Mouse (Mus musculus): ENCODE measurements around the gene N4bp2. TPM values are rescaled to one million over a fixed set of nuclear protein-coding genes. Genes with fewer than 3 reads are reported as not detected.

N4bp2 gene
- total and polyA plus RNA-seq, 3 experiments = 11.4 to 50.6 (median 12.9) TPM

DNA sequence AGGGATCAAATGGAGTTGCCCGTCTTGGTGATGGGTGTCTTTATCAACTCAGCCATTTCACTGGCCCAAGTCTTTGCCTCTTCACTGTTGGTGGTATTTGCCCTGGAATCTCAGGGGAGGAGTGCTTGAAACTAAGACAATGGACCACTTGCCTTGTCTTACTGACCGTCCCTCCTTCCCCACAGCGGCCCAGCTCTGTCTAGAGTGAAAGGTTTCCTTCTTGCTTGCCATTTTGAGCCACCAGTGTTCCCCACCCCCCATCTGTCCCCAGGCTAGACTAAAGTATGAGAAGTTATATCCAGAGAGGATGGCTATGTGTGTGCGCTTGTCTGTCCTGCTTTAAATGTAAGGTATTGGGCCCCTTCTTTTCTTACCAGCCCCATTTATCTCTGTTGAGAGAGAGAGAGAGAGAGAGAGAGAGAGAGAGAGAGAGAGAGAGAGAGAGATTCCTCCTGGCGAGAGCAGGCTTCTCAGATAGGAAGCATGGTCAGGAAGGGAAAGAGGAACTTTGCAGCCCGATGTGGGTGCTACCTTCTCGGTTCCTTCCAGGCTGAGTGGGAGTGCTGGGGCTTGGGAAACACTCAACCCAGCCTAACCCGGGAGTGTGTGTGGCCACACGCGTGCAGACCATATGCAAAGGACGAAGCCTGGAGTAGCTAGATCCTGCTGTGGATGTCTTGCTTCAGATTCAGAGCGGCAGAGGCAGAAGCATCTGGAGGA lies 97.1 kb downstream of the N4bp2 start (continued):
- no peak for TF ChIP-seq BHLHE40 (IDR thresholded peaks at IDR 0.05; ENCODE audit: borderline replicate concordance, low read depth, low read length)
- no peak for TF ChIP-seq RAD21 (IDR thresholded peaks at IDR 0.05; ENCODE audit: low read depth, low read length)
- peak; percentile 70 for TF ChIP-seq RCOR1 (IDR thresholded peaks at IDR 0.05; ENCODE audit: low read depth, low read length)
- no peak for TF ChIP-seq CHD1 (IDR thresholded peaks at IDR 0.05; ENCODE audit: low read depth, low read length)
- no peak for TF ChIP-seq ETS1 (IDR thresholded peaks at IDR 0.05; ENCODE audit: low read depth, low read length)
- no peak for TF ChIP-seq MAZ (IDR thresholded peaks at IDR 0.05; ENCODE audit: low read depth, low read length)
- TF ChIP-seq ZC3H11A (IDR thresholded peaks at IDR 0.05; ENCODE audit: low read depth, low read length) = no peak
- no peak for TF ChIP-seq TBP (IDR thresholded peaks at IDR 0.05; ENCODE audit: low read depth, low read length)
- no peak for TF ChIP-seq E2F4 (IDR thresholded peaks at IDR 0.05; ENCODE audit: borderline replicate concordance, low read depth, low read length)
- no peak for TF ChIP-seq ZNF384 (IDR thresholded peaks at IDR 0.05; ENCODE audit: low read depth, low read length)
- TF ChIP-seq NELFE (IDR thresholded peaks at IDR 0.05; ENCODE audit: low read depth, low read length) = no peak
- peak; percentile 23; the same call in 1 of the 2 replicates for TF ChIP-seq TCF12 (IDR thresholded peaks at IDR 0.05; ENCODE audit: low read depth, low read length)
- peak; percentile 67; the same call in 1 of the 2 replicates for TF ChIP-seq UBTF (IDR thresholded peaks at IDR 0.05; ENCODE audit: borderline replicate concordance, insufficient read depth, low read depth, low read length)
- TF ChIP-seq TAL1 (IDR thresholded peaks at IDR 0.05; ENCODE audit: low read length) = 0 out of 2 replicates have a peak, but pooled peaks have one; percentile 8
- no peak for TF ChIP-seq ELF1 (IDR thresholded peaks at IDR 0.05; ENCODE audit: low read depth, low read length)
- peak; percentile 71; the same call in 1 of the 2 replicates for TF ChIP-seq MYC (IDR thresholded peaks at IDR 0.05; ENCODE audit: low read depth, low read length)
- TF ChIP-seq HCFC1 (IDR thresholded peaks at IDR 0.05; ENCODE audit: low read depth, low read length) = no peak
- TF ChIP-seq SIN3A (IDR thresholded peaks at IDR 0.05; ENCODE audit: low read length) = no peak
- TF ChIP-seq GATA1 (IDR thresholded peaks at IDR 0.05; ENCODE audit: low read depth, low read length) = peak; percentile 38
- TF ChIP-seq SMC3 (IDR thresholded peaks at IDR 0.05; ENCODE audit: low read depth, low read length) = peak; percentile 15; the same call in 1 of the 2 replicates
- TF ChIP-seq POLR2AphosphoS2 (IDR thresholded peaks at IDR 0.05; ENCODE audit: low read length) = no peak
- TF ChIP-seq MAX (IDR thresholded peaks at IDR 0.05; ENCODE audit: low read length) = peak; percentile 49; the same call in 1 of the 2 replicates

DNA sequence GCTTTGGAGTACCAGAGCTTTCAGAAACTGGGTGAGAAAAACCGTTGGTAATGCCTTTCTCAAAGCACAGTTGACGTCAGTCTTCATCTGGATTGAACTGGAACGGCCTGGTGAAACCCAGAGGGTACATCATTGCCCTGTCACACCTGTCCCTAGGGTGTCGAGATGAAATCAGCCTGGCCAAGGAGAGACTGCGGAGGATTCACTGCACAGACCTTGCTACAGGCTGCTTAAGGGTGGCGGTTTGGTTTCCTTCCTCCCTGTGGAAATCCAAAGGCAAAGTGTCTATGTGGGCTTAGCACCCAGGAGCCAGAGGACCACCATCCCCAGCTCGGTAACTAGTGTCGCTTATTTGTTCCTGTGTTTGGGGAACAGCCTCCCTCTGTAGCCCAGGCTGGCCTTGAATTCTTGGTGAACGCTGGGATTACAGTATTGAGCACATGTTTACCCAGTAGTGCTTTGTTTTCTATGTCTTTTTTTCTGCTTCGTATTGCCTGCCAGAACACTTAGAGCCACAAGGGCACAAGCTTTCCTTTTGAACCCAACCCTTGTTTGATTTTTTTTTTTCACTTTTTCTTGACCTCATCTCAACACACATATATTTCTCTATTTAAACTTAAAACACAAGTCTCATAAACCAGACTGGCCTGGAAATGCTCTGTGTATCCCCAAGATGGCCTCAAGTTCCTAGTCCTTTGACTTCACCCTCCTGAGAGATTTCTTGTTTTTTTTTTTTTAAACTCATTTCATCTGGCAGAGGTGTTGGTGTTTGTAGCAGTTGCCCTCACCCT lies 98.0 kb downstream of the N4bp2 start, which contains the start of gene Rhoh:
Gene Rhoh (plus strand): TSS at position 60 of the 791 bp plus-strand sequence.
- H3K9me3 ChIP-seq (replicated peaks; ENCODE audit: insufficient read depth, low read length) = no peaks in the 10 kb centered on the region
- peaks cover 0 to 21% of the 10 kb centered on the region in 2 experiments; a peak in 2 of 4 replicates for H3K4me1 ChIP-seq (ENCODE audit: control insufficient read depth in 1 of 2, insufficient read depth in 2 of 2, low read length in 2 of 2)
- peaks cover 0 to 9% of the 10 kb centered on the region in 2 experiments; a peak in 2 of 4 replicates for H3K36me3 ChIP-seq (ENCODE audit: control insufficient read depth in 1 of 2, insufficient read depth in 2 of 2, low read length in 2 of 2)
- no peaks in the 10 kb centered on the region for H3K27me3 ChIP-seq (ENCODE audit: control insufficient read depth in 1 of 2, insufficient read depth in 2 of 2, low read length in 2 of 2)
- no peak within 1 kb of the TSS for H3K27ac ChIP-seq (ENCODE audit: control insufficient read depth, low read depth, low read length)
- TF ChIP-seq ZNF384 (IDR thresholded peaks at IDR 0.05; ENCODE audit: low read depth, low read length) (peak; percentile 41; the same call in 1 of the 2 replicates), MXI1 (IDR thresholded peaks at IDR 0.05; ENCODE audit: low read depth, low read length) (no peak)
- DNase-seq (ENCODE audit: low read depth, low spot score) = no peak
- H3K9ac ChIP-seq (ENCODE audit: control insufficient read depth, low read depth, low read length, poor library complexity, severe bottlenecking) = peak within 1 kb of the TSS; percentile 64
- peak within 1 kb of the TSS in 1 of 2 experiments; percentile 43; a peak in 2 of 4 replicates for H3K4me3 ChIP-seq (ENCODE audit: control insufficient read depth in 1 of 2, insufficient read depth in 1 of 2, low read depth in 2 of 2, low read length in 2 of 2)
- H3K79me2 ChIP-seq (ENCODE audit: control insufficient read depth, insufficient read depth, low read length, poor library complexity) = no peaks in the 10 kb centered on the region

Data from MEL (cell line).